Mouse (Mus musculus) heart, embryonic 15.5 days (tissue): ENCODE data around the gene Irgc1. TPM values are rescaled to one million over a fixed set of nuclear protein-coding genes. Genes with fewer than 3 reads are reported as not detected.
A peak's percentile ranks its signal among the peaks of the same experiment; 100 is the strongest.

Source experiments
- ATAC-seq: fragments of 200-750 bp; cut with Nextera tagmentation; replicated peaks from 2 replicates; pipeline ENCODE4 v1.8.0; 2017; ENCODE audit warnings: low read depth, moderate TSS enrichment; ENCODE audit not compliant: insufficient number of reproducible peaks, insufficient read depth, low FRiP score
- H3K27ac ChIP-seq: fragments of 300-500 bp; sonication (generic); 2 replicates; pipeline ENCODE4 v1.5.1; 2015; ENCODE audit warnings: mild to moderate bottlenecking, inconsistent platforms
- H3K27me3 ChIP-seq: fragments of 300-500 bp; sonication (generic); 2 replicates; pipeline ENCODE4 v1.6.1; 2015; ENCODE audit warnings: inconsistent platforms
- H3K36me3 ChIP-seq: fragments of 300-500 bp; sonication (generic); 2 replicates; pipeline ENCODE4 v1.6.1; 2015; ENCODE audit warnings: mild to moderate bottlenecking, inconsistent platforms
- H3K4me1 ChIP-seq: fragments of 300-500 bp; sonication (generic); replicated peaks from 2 replicates; pipeline ENCODE4 v1.6.1; 2015; ENCODE audit warnings: inconsistent platforms
- H3K4me2 ChIP-seq: fragments of 300-500 bp; sonication (generic); 2 replicates; pipeline ENCODE4 v1.6.1; 2015; ENCODE audit warnings: inconsistent platforms, mild to moderate bottlenecking, moderate library complexity
- H3K4me3 ChIP-seq: fragments of 300-500 bp; sonication (generic); 2 replicates; pipeline ENCODE4 v1.5.1; 2015; ENCODE audit warnings: mild to moderate bottlenecking, inconsistent platforms
- H3K9ac ChIP-seq: fragments of 300-500 bp; sonication (generic); 2 replicates; pipeline ENCODE4 v1.6.1; 2015; ENCODE audit warnings: mild to moderate bottlenecking, inconsistent platforms
- H3K9me3 ChIP-seq: fragments of 300-500 bp; sonication (generic); replicated peaks from 2 replicates; pipeline ENCODE4 v1.6.1; 2016; ENCODE audit warnings: inconsistent platforms
- WGBS: fragments of 180-500 bp; shearing (Covaris S2); methylation state at CpG from one replicate; pipeline ENCODE4 v1.1.7; 2015; ENCODE audit warnings: mixed read lengths; 5-methylcytosine and 5-hydroxymethylcytosine counted together
- polyA plus RNA-seq: library from polyadenylated mRNA; unstranded; fragments of >200 nt; fragmentation: Nextera tagmentation; extraction: Ambion mirVana; gene quantifications from 2 replicates; pipeline ENCODE4 v1.2.1, GENCODE M21; 2015

Irgc1 gene
- polyA plus RNA-seq, 1 experiment from 2014 or later: not detected

DNA sequence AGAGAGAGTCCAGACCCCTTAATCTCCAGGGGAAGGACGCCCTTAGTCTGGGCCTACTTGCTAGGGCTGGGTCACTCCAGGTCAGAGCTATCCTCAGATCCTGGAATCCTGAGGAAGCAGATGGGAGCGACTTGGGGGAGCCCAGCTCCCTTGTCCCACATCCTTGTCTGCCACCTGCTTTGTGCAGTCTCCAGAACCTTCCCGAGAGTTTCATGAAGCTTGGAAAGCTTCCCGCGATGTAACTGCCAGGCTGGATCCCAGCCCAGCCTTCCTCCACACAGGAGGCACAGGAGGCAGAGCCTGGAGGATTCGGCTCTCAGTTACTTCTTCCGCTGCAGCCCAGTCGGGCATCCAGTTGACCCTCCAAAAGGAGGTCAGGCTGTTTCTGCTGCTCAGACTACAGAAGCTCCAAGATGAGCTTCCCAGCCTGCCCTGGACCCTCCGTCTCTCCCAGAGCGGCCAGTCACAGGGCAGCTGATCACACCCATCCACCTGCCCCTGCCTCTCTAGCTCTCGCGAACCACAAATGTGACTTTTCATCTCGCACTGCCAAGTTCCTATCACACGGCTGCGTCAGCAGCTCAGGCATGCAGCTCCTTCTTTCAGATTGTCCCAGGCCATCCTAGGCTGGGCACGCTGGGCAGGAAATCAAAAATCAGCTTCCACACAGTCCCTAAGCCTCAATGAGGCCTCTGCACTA is 22.5 kb downstream of the Irgc1 start:
- Histone ChIP-seq H3K9ac (peak overlapping the region; percentile 16; the same call in 1 of the 2 replicates), H3K9me3 (no peaks in the 10 kb centered on the region), H3K36me3 (no peaks in the 10 kb centered on the region), H3K27me3 (peaks cover 24% of the 10 kb centered on the region), H3K4me1 (peaks cover 22% of the 10 kb centered on the region), H3K27ac (peak overlapping the region; percentile 68), H3K4me2 (peak overlapping the region; percentile 18; the same call in 1 of the 2 replicates), H3K4me3 (no peak overlapping the region)
- WGBS: 40% methylated on average over 16 of the region's 16 CpGs
- peak; percentile 56; the same call in 1 of the 2 replicates for ATAC-seq

DNA sequence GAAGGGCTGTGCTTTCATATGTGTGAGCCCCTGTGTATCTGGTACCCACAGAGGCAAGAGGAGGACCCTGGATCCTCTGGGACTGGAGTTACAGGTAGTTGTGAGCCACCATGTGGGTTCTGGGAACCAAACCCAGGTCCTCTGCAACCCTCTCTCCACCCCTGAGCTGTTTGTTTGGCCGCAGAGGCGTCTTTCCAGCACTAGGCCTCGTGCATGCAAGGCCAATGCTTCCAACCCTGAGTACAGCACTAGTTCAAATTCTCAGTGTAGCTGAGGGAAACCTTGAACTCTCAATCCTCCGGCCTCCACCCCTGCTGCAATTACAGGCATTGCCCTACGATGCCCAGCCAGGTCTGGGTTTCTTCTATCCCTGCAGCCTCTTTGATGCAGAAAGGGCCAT is 23.4 kb downstream of the Irgc1 start:
- H3K9ac ChIP-seq: no peak overlapping the region
- H3K36me3 ChIP-seq: no peaks in the 10 kb centered on the region
- peaks cover 23% of the 10 kb centered on the region for H3K27me3 ChIP-seq
- H3K4me1 ChIP-seq: peaks cover 30% of the 10 kb centered on the region
- WGBS: 89% methylated on average over 5 of the region's 5 CpGs
- no peak overlapping the region for H3K27ac ChIP-seq
- H3K4me3 ChIP-seq: no peak overlapping the region
- no peak overlapping the region for H3K4me2 ChIP-seq
- no peak for ATAC-seq
- H3K9me3 ChIP-seq: no peaks in the 10 kb centered on the region

DNA sequence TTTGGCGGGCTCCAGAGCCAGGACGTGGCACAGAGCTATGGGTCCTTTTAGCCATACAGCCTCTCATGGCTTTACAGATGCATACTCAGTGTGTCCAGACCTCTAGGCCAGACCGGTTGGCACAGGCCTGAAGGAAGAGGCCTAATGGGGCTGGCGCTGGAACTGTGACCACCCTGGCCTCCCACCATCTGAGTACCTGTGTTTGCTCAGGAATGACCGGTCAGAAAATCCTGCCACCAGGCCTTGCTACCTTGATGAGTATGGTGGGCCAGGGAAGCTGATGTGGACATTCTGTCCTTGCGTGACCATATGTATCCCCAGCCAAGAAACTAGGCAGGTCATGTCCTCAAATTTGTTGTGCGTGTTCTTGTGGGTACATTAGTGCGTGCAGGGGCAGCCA is 24.9 kb downstream of the Irgc1 start:
- peaks cover 8% of the 10 kb centered on the region for H3K27me3 ChIP-seq
- H3K27ac ChIP-seq: no peak overlapping the region
- H3K36me3 ChIP-seq: no peaks in the 10 kb centered on the region
- no peak overlapping the region for H3K4me2 ChIP-seq
- H3K9ac ChIP-seq: no peak overlapping the region
- 93% methylated on average over 8 of the region's 8 CpGs for WGBS
- no peak for ATAC-seq
- peaks cover 31% of the 10 kb centered on the region for H3K4me1 ChIP-seq
- H3K4me3 ChIP-seq: no peak overlapping the region
- H3K9me3 ChIP-seq: no peaks in the 10 kb centered on the region

DNA sequence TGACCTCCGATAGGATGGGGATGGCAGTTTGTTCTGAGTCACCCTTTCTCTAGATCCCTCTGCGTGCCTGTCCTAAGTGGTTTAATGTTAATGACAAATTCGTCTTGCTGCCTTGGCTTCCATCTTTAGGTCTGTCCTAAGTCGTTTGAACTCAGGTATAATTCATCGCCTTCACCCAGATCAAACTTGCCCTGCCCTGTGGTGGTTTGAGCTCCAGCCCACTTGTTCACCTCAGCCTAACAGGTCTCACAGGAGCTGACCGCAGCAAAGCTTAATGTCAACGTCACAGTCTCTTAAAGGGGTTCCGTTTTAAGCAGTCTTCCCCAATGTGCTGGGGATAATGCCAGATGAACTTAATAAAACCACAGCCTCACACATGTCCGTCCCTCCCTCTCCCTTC is 26.2 kb downstream of the Irgc1 start:
- H3K27ac ChIP-seq: no peak overlapping the region
- 73% methylated on average over 9 of the region's 9 CpGs for WGBS
- H3K9ac ChIP-seq: no peak overlapping the region
- no peaks in the 10 kb centered on the region for H3K27me3 ChIP-seq
- H3K4me2 ChIP-seq: no peak overlapping the region
- peaks cover 27% of the 10 kb centered on the region for H3K4me1 ChIP-seq
- no peak for ATAC-seq
- H3K36me3 ChIP-seq: peaks cover 6% of the 10 kb centered on the region
- no peaks in the 10 kb centered on the region for H3K9me3 ChIP-seq
- H3K4me3 ChIP-seq: no peak overlapping the region

DNA sequence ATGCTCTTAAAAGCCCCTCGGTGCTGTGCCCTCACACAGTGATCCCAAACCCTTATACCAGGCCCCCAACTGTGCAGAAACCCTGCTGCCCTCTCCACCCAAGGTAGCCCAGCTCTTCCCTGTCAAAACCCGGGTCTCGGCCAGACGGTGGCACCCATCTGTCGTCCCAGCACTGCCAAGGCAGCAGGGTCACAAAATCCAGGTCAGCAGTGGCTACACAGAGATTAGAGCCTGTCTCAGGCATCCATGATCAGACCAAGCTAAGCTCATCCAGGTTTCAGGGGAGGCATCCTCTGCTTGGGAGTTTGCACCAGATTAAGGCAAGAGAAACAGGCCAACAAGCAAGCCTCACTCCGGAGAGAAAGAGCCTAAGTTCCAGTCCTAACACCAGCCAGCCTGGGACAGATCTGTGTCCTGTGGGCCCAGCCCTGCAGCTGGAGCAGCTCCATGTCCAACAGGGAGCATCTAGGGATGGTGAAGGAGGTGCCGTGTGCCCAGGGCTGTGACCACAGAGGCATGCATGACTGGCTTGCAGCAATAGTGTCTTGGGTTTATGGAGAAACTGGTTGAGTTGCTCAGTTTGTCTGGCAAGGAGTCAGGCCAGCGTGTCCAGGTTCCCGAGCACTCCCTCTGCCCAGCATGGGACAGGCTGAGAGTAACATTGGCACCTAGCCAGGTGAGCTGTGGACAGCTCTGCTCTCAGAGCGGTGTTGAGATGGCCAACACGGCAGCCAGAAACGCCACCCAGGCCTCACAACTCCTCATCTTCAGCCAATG is 28.0 kb downstream of the Irgc1 start:
- peak; percentile 29; the same call in 1 of the 2 replicates for ATAC-seq
- H3K27me3 ChIP-seq: no peaks in the 10 kb centered on the region
- no peak overlapping the region for H3K4me2 ChIP-seq
- peak overlapping the region; percentile 28 for H3K27ac ChIP-seq
- H3K4me1 ChIP-seq: peaks cover 23% of the 10 kb centered on the region
- peaks cover 12% of the 10 kb centered on the region for H3K36me3 ChIP-seq
- no peak overlapping the region for H3K4me3 ChIP-seq
- no peaks in the 10 kb centered on the region for H3K9me3 ChIP-seq
- H3K9ac ChIP-seq: no peak overlapping the region
- 55% methylated on average over 12 of the region's 12 CpGs for WGBS

DNA sequence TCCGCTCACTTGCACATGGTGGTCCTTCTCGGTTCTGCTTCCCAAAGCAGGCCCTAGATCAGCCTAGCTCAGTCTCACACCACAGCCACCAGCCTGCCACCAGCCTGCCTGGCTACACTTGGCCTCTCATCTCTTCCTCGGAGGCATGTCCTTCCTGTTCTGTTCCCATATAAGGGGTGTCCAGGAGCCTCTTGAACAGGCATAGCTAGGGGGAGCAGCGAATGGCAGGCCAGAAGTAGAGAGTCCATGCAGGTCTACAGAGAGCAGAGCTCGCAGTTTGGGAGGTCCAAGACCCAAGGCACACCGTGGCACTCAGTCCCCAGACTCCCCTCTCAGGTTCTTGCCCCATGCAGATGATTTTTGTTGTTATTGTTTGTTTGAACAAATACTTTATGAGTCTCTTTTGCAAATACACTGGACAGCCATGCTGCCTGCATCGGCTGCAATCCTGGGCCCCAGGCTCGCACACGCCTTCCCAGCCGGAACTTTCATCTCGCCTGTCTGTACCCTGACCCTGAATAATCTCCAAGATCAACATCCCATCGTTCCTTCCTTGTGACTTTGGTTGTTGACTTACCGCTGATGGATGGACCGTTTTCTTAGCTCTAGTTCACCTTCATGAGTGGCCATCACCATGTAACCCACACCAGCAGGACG is 28.9 kb downstream of the Irgc1 start:
- H3K36me3 ChIP-seq: peaks cover 12% of the 10 kb centered on the region
- WGBS: 80% methylated on average over 15 of the region's 15 CpGs
- H3K27me3 ChIP-seq: no peaks in the 10 kb centered on the region
- no peak overlapping the region for H3K4me2 ChIP-seq
- no peak overlapping the region for H3K4me3 ChIP-seq
- ATAC-seq: no peak
- H3K9me3 ChIP-seq: no peaks in the 10 kb centered on the region
- no peak overlapping the region for H3K27ac ChIP-seq
- no peak overlapping the region for H3K9ac ChIP-seq
- peaks cover 23% of the 10 kb centered on the region for H3K4me1 ChIP-seq

DNA sequence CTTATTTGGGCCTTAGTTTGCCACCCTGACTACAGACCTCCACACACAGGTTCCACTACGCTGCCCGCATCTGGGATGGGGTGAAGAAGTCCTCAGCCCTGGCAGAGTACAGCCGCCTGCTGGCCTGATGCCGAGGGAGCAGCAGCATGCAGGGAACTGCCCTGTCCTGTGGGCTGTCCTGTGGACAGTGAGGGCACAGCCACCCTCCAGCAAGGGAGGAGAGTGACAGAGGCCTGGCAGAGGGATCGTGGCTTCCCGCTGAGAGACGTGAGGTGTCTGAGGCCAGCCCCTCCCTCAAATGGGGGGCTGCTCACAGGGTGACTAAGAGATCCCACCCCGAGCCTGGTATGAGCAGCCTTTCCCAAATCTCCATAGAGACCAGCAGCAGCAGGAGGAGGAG is 29.8 kb downstream of the Irgc1 start:
- H3K36me3 ChIP-seq: peaks cover 12% of the 10 kb centered on the region
- H3K4me3 ChIP-seq: no peak overlapping the region
- no peaks in the 10 kb centered on the region for H3K9me3 ChIP-seq
- no peak overlapping the region for H3K27ac ChIP-seq
- no peak overlapping the region for H3K4me2 ChIP-seq
- H3K4me1 ChIP-seq: peaks cover 23% of the 10 kb centered on the region
- WGBS: 78% methylated on average over 8 of the region's 8 CpGs
- 0 out of 2 replicates have a peak overlapping the region, but pooled peaks have one; percentile 14 for H3K9ac ChIP-seq
- no peaks in the 10 kb centered on the region for H3K27me3 ChIP-seq
- ATAC-seq: no peak

DNA sequence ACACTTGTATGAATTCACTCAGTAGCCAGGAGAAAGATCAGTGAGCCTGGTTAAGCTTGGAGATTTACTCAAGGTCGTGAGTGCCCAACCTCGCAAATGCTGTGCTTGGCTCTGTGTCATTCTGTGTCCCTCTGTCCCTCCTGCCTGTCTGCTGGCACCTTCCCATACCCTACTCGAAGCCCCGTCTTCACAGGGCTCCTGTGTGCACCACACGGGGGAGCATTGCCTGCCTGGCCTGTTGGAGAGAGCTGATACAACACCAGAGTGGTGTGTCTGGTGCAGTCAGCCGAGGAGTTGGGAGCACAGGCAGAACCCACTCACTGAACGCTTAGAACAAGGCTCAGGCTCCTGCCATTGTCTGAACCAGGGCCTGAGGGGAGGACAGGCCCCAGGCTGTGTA is 30.4 kb downstream of the Irgc1 start:
- WGBS: 64% methylated on average over 7 of the region's 7 CpGs
- no peak for ATAC-seq
- H3K9ac ChIP-seq: no peak overlapping the region

DNA sequence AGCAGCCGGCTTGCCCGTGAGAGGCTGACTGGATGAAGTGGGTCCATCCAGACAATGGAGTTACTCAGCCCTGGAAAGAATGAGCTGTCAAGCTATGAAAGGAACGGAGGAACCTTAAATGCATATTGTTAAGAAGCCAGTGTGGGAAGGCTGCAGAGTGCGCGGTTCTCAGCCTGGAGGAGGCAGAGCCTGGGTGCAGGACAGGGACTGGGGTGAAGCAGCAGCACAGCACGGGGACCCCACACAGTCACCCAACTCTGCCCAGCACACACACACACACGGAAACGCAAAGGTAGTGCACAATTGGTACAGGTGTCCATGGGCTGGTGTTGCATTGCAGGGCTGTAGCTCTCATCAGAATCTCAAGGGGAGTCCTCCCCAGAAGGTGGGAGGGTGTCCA is 32.5 kb downstream of the Irgc1 start:
- H3K9me3 ChIP-seq: no peaks in the 10 kb centered on the region
- WGBS: 70% methylated on average over 8 of the region's 8 CpGs
- H3K4me3 ChIP-seq: no peak overlapping the region
- H3K4me1 ChIP-seq: peaks cover 31% of the 10 kb centered on the region
- H3K4me2 ChIP-seq: no peak overlapping the region
- ATAC-seq: no peak
- no peak overlapping the region for H3K9ac ChIP-seq
- H3K36me3 ChIP-seq: peaks cover 12% of the 10 kb centered on the region
- H3K27me3 ChIP-seq: no peaks in the 10 kb centered on the region
- no peak overlapping the region for H3K27ac ChIP-seq

More for the DNA sequence above, 30.4 kb downstream of the Irgc1 start:
- Histone ChIP-seq H3K9me3 (no peaks in the 10 kb centered on the region), H3K36me3 (peaks cover 12% of the 10 kb centered on the region), H3K4me2 (no peak overlapping the region), H3K27me3 (no peaks in the 10 kb centered on the region), H3K27ac (no peak overlapping the region), H3K4me3 (no peak overlapping the region), H3K4me1 (peaks cover 23% of the 10 kb centered on the region)

DNA sequence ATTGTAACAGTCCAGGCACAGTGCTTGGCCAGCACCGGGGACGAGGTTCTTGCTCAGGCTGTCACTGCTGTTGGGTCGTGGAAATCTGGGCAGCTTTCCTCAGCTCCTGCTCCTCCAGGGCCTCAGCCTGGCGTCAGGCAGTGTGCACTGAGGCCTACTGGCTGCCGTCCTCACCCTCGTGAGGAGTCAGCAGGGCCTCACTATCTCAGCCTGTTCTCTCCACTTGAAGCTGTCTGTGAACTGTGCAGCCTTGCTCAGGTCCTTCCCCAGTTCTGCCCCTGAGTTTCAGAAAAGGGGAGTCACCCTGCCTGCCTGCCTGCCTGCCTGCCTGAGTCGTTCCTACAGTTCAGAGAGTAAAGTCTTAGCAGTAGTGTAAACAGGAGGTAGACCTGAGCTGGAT is 36.8 kb downstream of the Irgc1 start:
- Histone ChIP-seq H3K4me1 (peaks cover 18% of the 10 kb centered on the region), H3K9ac (no peak overlapping the region), H3K9me3 (no peaks in the 10 kb centered on the region), H3K4me2 (no peak overlapping the region), H3K27ac (peak overlapping the region; percentile 78), H3K27me3 (no peaks in the 10 kb centered on the region), H3K4me3 (no peak overlapping the region), H3K36me3 (no peaks in the 10 kb centered on the region; the same call in 1 of the 2 replicates)
- ATAC-seq: peak; percentile 60
- WGBS: 35% methylated on average over 7 of the region's 7 CpGs

DNA sequence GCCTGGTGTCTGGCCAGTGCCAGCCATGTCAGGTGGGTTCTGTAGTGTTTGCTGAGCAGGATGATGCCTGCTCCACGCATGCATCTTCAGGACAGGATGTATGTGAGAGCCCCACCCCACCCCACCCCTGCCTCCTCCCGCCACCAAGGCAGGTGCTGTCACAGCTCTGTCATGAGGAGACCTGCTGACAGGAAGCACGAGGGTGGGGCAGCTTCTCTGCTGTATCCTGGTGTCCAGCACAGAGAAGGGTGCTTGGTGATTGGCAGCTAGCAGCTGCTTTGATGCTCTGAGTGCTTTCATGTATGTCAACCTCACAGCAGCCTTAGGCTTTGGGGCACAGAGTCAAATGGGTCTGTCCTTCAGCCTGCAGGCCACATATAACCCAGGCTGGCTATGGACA is 38.5 kb downstream of the Irgc1 start:
- H3K4me3 ChIP-seq: no peak overlapping the region

More for the DNA sequence above, 38.5 kb downstream of the Irgc1 start:
- Histone ChIP-seq H3K27ac (no peak overlapping the region), H3K4me1 (peaks cover 14% of the 10 kb centered on the region), H3K4me2 (no peak overlapping the region), H3K27me3 (no peaks in the 10 kb centered on the region), H3K9me3 (no peaks in the 10 kb centered on the region), H3K36me3 (no peaks in the 10 kb centered on the region; the same call in 1 of the 2 replicates), H3K9ac (no peak overlapping the region)
- WGBS: 58% methylated on average over 3 of the region's 3 CpGs
- no peak for ATAC-seq
